Mouse (Mus musculus): ENCODE data around the gene Gm40460. TPM values are rescaled to one million over a fixed set of nuclear protein-coding genes. Genes with fewer than 3 reads are reported as not detected.

The Gm40460 gene
- not detected in 2 replicates for polyA plus RNA-seq (2012; rRNA removed; ENCODE audit: low replicate concordance)

GRCm38 (mm10) chr7:142240978-142241377 lies at the start of gene Gm40460:
Gene Gm40460 (minus strand): TSS chr7:142241078.

DNA sequence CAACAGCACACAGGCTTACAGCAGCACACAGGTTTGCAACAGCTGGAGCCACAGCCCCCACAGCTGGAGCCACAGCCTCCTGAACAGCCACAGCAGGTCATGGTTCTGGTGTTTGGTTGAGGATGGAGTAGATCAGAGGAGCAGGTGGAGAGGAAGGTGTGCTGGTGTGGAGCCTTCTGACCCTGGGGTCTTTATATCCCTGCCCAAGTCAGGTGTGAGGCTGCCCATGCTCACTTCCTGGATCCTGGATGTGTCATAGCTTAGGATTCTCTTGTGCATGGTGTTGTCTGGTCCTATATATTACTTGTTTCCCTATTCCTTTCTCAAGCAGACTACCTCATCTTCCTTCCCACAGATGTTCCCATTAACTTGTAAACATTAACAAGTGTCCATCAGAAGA lies 33.4 kb upstream of the Gm40460 start, which contains the start of gene Gm4559:
Gm4559 (minus strand) TSS at position 101 of the 400 bp plus-strand sequence.

GRCm38 (mm10) chr7:142258254-142258653 lies 17.4 kb upstream of the Gm40460 start, which contains the start of gene Gm2431:
Gene Gm2431 (minus strand): TSS chr7:142258354.

DNA sequence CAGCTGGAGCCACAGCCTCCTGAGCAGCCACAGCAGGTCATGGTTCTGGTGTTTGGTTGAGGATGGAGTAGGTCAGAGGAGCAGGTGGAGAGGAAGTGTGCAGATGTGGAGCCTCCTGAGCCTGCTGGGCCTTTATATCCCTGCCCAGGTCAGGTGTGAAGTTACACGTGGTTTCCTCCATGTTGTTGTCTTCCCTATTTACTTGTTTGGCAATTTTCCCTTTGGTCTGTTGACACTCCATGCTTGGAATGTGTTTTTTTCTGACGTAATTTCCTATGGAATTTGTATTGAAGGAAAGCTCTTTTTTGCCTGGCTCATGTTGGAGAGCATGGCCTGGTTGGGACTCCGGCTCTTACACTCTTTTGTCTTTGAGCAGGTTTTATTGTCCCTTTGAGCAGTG lies 11.0 kb downstream of the Gm40460 start, which contains the start of gene Krtap5-5:
Krtap5-5 (minus strand) TSS at position 101 of the 400 bp plus-strand sequence.

GRCm38 (mm10) chr7:142211559-142211958 lies 29.3 kb downstream of the Gm40460 start, which contains the start of gene Gm7579:
Gene Gm7579 (plus strand): TSS chr7:142211859.

DNA sequence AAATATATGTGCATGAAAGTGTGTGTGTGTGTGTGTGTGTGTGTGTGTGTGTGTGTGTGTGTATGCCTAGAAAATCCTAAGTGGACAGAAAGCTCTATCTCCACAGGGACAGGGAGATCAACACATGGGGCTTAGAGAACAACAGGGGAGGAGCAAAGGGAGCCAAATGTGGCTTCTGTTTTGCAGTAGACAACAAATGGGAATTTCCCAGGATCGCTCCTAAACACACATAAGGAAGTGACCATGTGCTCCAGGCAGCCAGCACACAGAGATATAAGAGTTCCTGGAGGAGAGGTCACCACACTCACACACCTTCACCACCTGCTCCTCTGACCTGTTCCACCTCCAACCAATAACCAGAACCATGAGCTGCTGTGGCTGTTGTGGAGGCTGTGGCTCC lies 39.8 kb downstream of the Gm40460 start, which contains the start of gene Krtap5-3:
Krtap5-3 (plus strand) TSS at position 301 of the 400 bp plus-strand sequence.

Other genes with a start within 250 kb of the Gm40460 start
- gene Mob2, start 180.0 kb downstream of the Gm40460 start, polyA plus RNA-seq (2012; rRNA removed; ENCODE audit: low replicate concordance) = 34.6 and 50.5 TPM in 2 replicates
- gene Dusp8, start 145.2 kb downstream of the Gm40460 start, polyA plus RNA-seq (2012; rRNA removed; ENCODE audit: low replicate concordance) = 5.9 and 13.7 TPM in 2 replicates
- not detected in 2 replicates for gene Gm45618, start 120.3 kb downstream of the Gm40460 start, polyA plus RNA-seq (2012; rRNA removed; ENCODE audit: low replicate concordance)
- not detected in 2 replicates for gene Gm39115, start 105.0 kb downstream of the Gm40460 start, polyA plus RNA-seq (2012; rRNA removed; ENCODE audit: low replicate concordance)
- not detected in 2 replicates for gene Gm45337, start 96.5 kb downstream of the Gm40460 start, polyA plus RNA-seq (2012; rRNA removed; ENCODE audit: low replicate concordance)
- gene Gm29735, start 84.0 kb downstream of the Gm40460 start, polyA plus RNA-seq (2012; rRNA removed; ENCODE audit: low replicate concordance) = not detected in 2 replicates
- not detected in 2 replicates for gene Gm4553, start 75.3 kb downstream of the Gm40460 start, polyA plus RNA-seq (2012; rRNA removed; ENCODE audit: low replicate concordance)
- gene Krtap5-2, start 65.1 kb downstream of the Gm40460 start, polyA plus RNA-seq (2012; rRNA removed; ENCODE audit: low replicate concordance) = not detected in 2 replicates
- not detected in 2 replicates for gene Gm10153, start 50.7 kb downstream of the Gm40460 start, polyA plus RNA-seq (2012; rRNA removed; ENCODE audit: low replicate concordance)
- gene Krtap5-3, start 39.7 kb downstream of the Gm40460 start, polyA plus RNA-seq (2012; rRNA removed; ENCODE audit: low replicate concordance) = not detected in 2 replicates
- not detected in 2 replicates for gene Gm7579, start 29.2 kb downstream of the Gm40460 start, polyA plus RNA-seq (2012; rRNA removed; ENCODE audit: low replicate concordance)
- not detected in 2 replicates for gene Krtap5-5, start 11.1 kb downstream of the Gm40460 start, polyA plus RNA-seq (2012; rRNA removed; ENCODE audit: low replicate concordance)
- not detected in 2 replicates for gene Gm2431, start 17.3 kb upstream of the Gm40460 start, polyA plus RNA-seq (2012; rRNA removed; ENCODE audit: low replicate concordance)
- not detected in 2 replicates for gene Gm4559, start 33.3 kb upstream of the Gm40460 start, polyA plus RNA-seq (2012; rRNA removed; ENCODE audit: low replicate concordance)
- not detected in 2 replicates for gene Krtap5-1, start 56.0 kb upstream of the Gm40460 start, polyA plus RNA-seq (2012; rRNA removed; ENCODE audit: low replicate concordance)
- gene Krtap5-4, start 62.5 kb upstream of the Gm40460 start, polyA plus RNA-seq (2012; rRNA removed; ENCODE audit: low replicate concordance) = not detected in 2 replicates
- 13.7 and 26.3 TPM in 2 replicates for gene Ifitm10, start 132.7 kb upstream of the Gm40460 start, polyA plus RNA-seq (2012; rRNA removed; ENCODE audit: low replicate concordance)
- gene Gm49369, start 141.6 kb upstream of the Gm40460 start, polyA plus RNA-seq (2012; rRNA removed; ENCODE audit: low replicate concordance) = 0.76 TPM in 1 of 2 replicates, not detected in the other
- 1,489 and 1,921 TPM in 2 replicates for gene Ctsd, start 147.0 kb upstream of the Gm40460 start, polyA plus RNA-seq (2012; rRNA removed; ENCODE audit: low replicate concordance)
- 2.3 and 4.5 TPM in 2 replicates for gene Syt8, start 193.8 kb upstream of the Gm40460 start, polyA plus RNA-seq (2012; rRNA removed; ENCODE audit: low replicate concordance)
- 1.6 and 1,647 TPM in 2 replicates for gene Tnni2, start 200.7 kb upstream of the Gm40460 start, polyA plus RNA-seq (2012; rRNA removed; ENCODE audit: low replicate concordance)
- gene Lsp1, start 219.7 kb upstream of the Gm40460 start, polyA plus RNA-seq (2012; rRNA removed; ENCODE audit: low replicate concordance) = 322 and 346 TPM in 2 replicates

All from mammary gland, adult 2 months (tissue).